Mouse (Mus musculus) forebrain, embryonic 10.5 days (tissue): ENCODE data around the gene Arsa. TPM values are rescaled to one million over a fixed set of nuclear protein-coding genes. Genes with fewer than 3 reads are reported as not detected.

Experiments used
- DNase-seq: peaks from one replicate; pipeline ENCODE4 v3.0.0-alpha.2; 2017; ENCODE audit warnings: low spot score; ENCODE audit errors: extremely low spot score
- H3K27ac ChIP-seq: fragments of 300-500 bp; sonication (generic); 2 replicates; pipeline ENCODE4 v1.5.1; 2016; ENCODE audit warnings: mild to moderate bottlenecking
- H3K27me3 ChIP-seq: fragments of 300-500 bp; sonication (generic); 2 replicates; pipeline ENCODE4 v1.6.1; 2016; ENCODE audit warnings: mild to moderate bottlenecking; ENCODE audit not compliant: poor library complexity, severe bottlenecking
- H3K36me3 ChIP-seq: fragments of 300-500 bp; sonication (generic); replicated peaks from 2 replicates; pipeline ENCODE4 v1.6.1; 2016; ENCODE audit warnings: mild to moderate bottlenecking, moderate library complexity
- H3K4me1 ChIP-seq: fragments of 300-500 bp; sonication (generic); 2 replicates; pipeline ENCODE4 v1.6.1; 2016
- H3K4me3 ChIP-seq: fragments of 300-500 bp; sonication (generic); 2 replicates; pipeline ENCODE4 v1.5.1; 2016; ENCODE audit warnings: mild to moderate bottlenecking, moderate library complexity
- H3K9me3 ChIP-seq: fragments of 300-500 bp; sonication (generic); 2 replicates; pipeline ENCODE4 v1.6.1; 2016; ENCODE audit warnings: mild to moderate bottlenecking, moderate library complexity
- whole genome bisulfite sequencing: fragments of 180-500 bp; shearing (Covaris S2); methylation state at CpG from one replicate; pipeline ENCODE4 v1.1.7; 2016; 5-methylcytosine and 5-hydroxymethylcytosine counted together
- polyA plus RNA-seq: library from polyadenylated mRNA; unstranded; fragments of >200 nt; fragmentation: Nextera tagmentation; extraction: Ambion mirVana; gene quantifications from 2 replicates; pipeline ENCODE4 v1.2.1, GENCODE M21; 2016

Gene Arsa
- polyA plus RNA-seq, 1 experiment from 2014 or later, result 11.4 TPM

GRCm38 (mm10) chr15:89463334-89464235, 13.6 kb downstream of the Arsa start:
- Histone ChIP-seq H3K9me3 (no peaks in the 10 kb centered on the region), H3K36me3 (peaks cover 42% of the 10 kb centered on the region), H3K4me1 (peaks cover 6% of the 10 kb centered on the region), H3K4me3 (no peak overlapping the region), H3K27ac (no peak overlapping the region), H3K27me3 (no peaks in the 10 kb centered on the region)
- DNase-seq, result no peak
- 67% methylated on average over 5 of the region's 5 CpGs for WGBS

GRCm38 (mm10) chr15:89462176-89462575, 15.0 kb downstream of the Arsa start:
- H3K27ac ChIP-seq, result no peak overlapping the region
- H3K27me3 ChIP-seq, result peaks cover 7% of the 10 kb centered on the region; the same call in 1 of the 2 replicates
- no peak overlapping the region for H3K4me3 ChIP-seq
- H3K36me3 ChIP-seq, result peaks cover 56% of the 10 kb centered on the region
- DNase-seq, result no peak
- 85% methylated on average over 7 of the region's 7 CpGs for WGBS
- H3K9me3 ChIP-seq, result no peaks in the 10 kb centered on the region
- peaks cover 6% of the 10 kb centered on the region for H3K4me1 ChIP-seq

GRCm38 (mm10) chr15:89461321-89461720, 15.9 kb downstream of the Arsa start:
- WGBS, result 86% methylated on average over 15 of the region's 15 CpGs
- H3K36me3 ChIP-seq, result peaks cover 65% of the 10 kb centered on the region
- DNase-seq, result no peak
- H3K27ac ChIP-seq, result no peak overlapping the region
- no peak overlapping the region for H3K4me3 ChIP-seq
- H3K27me3 ChIP-seq, result peaks cover 11% of the 10 kb centered on the region; the same call in 1 of the 2 replicates
- peaks cover 6% of the 10 kb centered on the region for H3K4me1 ChIP-seq
- H3K9me3 ChIP-seq, result no peaks in the 10 kb centered on the region

GRCm38 (mm10) chr15:89460298-89460697, 16.9 kb downstream of the Arsa start:
- DNase-seq, result no peak
- Histone ChIP-seq H3K4me3 (no peak overlapping the region), H3K9me3 (no peaks in the 10 kb centered on the region), H3K27me3 (peaks cover 18% of the 10 kb centered on the region), H3K27ac (no peak overlapping the region), H3K36me3 (peaks cover 67% of the 10 kb centered on the region), H3K4me1 (peaks cover 11% of the 10 kb centered on the region)
- 80% methylated on average over 10 of the region's 10 CpGs for WGBS

- WGBS, result 86% methylated on average over 7 of the region's 7 CpGs
These were observed 17.4 kb downstream of the Arsa start for GRCm38 (mm10) chr15:89459821-89460220.

GRCm38 (mm10) chr15:89458942-89459341, 18.3 kb downstream of the Arsa start:
- Histone ChIP-seq H3K36me3 (peaks cover 67% of the 10 kb centered on the region), H3K27ac (no peak overlapping the region)
- 95% methylated on average over 15 of the region's 15 CpGs for WGBS

More at GRCm38 (mm10) chr15:89459821-89460220, 17.4 kb downstream of the Arsa start:
- Histone ChIP-seq H3K27ac (no peak overlapping the region), H3K27me3 (peaks cover 23% of the 10 kb centered on the region), H3K4me3 (no peak overlapping the region), H3K36me3 (peaks cover 67% of the 10 kb centered on the region), H3K4me1 (peaks cover 11% of the 10 kb centered on the region), H3K9me3 (no peaks in the 10 kb centered on the region)
- no peak for DNase-seq

GRCm38 (mm10) chr15:89455642-89456041, 21.6 kb downstream of the Arsa start:
- Histone ChIP-seq H3K27me3 (peaks cover 56% of the 10 kb centered on the region), H3K36me3 (peaks cover 45% of the 10 kb centered on the region), H3K27ac (no peak overlapping the region), H3K9me3 (no peaks in the 10 kb centered on the region), H3K4me3 (peak overlapping the region; percentile 84; the same call in 1 of the 2 replicates), H3K4me1 (peaks cover 27% of the 10 kb centered on the region)
- WGBS, result 82% methylated on average over 6 of the region's 6 CpGs
- no peak for DNase-seq

More at GRCm38 (mm10) chr15:89458942-89459341, 18.3 kb downstream of the Arsa start:
- Histone ChIP-seq H3K4me3 (no peak overlapping the region), H3K9me3 (no peaks in the 10 kb centered on the region), H3K27me3 (peaks cover 31% of the 10 kb centered on the region), H3K4me1 (peaks cover 20% of the 10 kb centered on the region)
- no peak for DNase-seq

GRCm38 (mm10) chr15:89454857-89455256, 22.4 kb downstream of the Arsa start:
- Histone ChIP-seq H3K4me1 (peaks cover 27% of the 10 kb centered on the region), H3K36me3 (peaks cover 37% of the 10 kb centered on the region), H3K27me3 (peaks cover 56% of the 10 kb centered on the region), H3K9me3 (no peaks in the 10 kb centered on the region), H3K27ac (peak overlapping the region; percentile 89), H3K4me3 (peak overlapping the region; percentile 84)
- no peak for DNase-seq
- WGBS, result 15% methylated on average over 4 of the region's 6 CpGs

- under 1% methylated on average over 53 of the region's 53 CpGs for WGBS
These were observed 23.3 kb downstream of the Arsa start, which contains the start of gene Mapk8ip2 for GRCm38 (mm10) chr15:89453865-89454478. TSS of gene Mapk8ip2 (plus strand) at chr15:89453913.

GRCm38 (mm10) chr15:89452906-89453864, 24.0 kb downstream of the Arsa start:
- peak; percentile 55 for DNase-seq

More at GRCm38 (mm10) chr15:89453865-89454478, 23.3 kb downstream of the Arsa start, which contains the start of gene Mapk8ip2:
- Histone ChIP-seq H3K27ac (peak within 1 kb of the TSS; percentile 89), H3K27me3 (peaks cover 56% of the 10 kb centered on the region), H3K36me3 (peaks cover 28% of the 10 kb centered on the region), H3K4me3 (peak within 1 kb of the TSS; percentile 84), H3K4me1 (peaks cover 27% of the 10 kb centered on the region), H3K9me3 (no peaks in the 10 kb centered on the region)
- DNase-seq, result peak; percentile 55

GRCm38 (mm10) chr15:89442486-89443070, 34.6 kb downstream of the Arsa start:
- DNase-seq, result no peak
- H3K9me3 ChIP-seq, result no peaks in the 10 kb centered on the region
- no peak overlapping the region for H3K27ac ChIP-seq
- H3K4me1 ChIP-seq, result no peaks in the 10 kb centered on the region
- H3K36me3 ChIP-seq, result no peaks in the 10 kb centered on the region
- WGBS, result 47% methylated on average over 8 of the region's 8 CpGs
- H3K27me3 ChIP-seq, result no peaks in the 10 kb centered on the region
- H3K4me3 ChIP-seq, result no peak overlapping the region

More at GRCm38 (mm10) chr15:89452906-89453864, 24.0 kb downstream of the Arsa start:
- 4% methylated on average over 24 of the region's 24 CpGs for WGBS
- Histone ChIP-seq H3K4me1 (peaks cover 27% of the 10 kb centered on the region), H3K9me3 (no peaks in the 10 kb centered on the region), H3K27me3 (peaks cover 56% of the 10 kb centered on the region), H3K4me3 (peak overlapping the region; percentile 84), H3K36me3 (peaks cover 20% of the 10 kb centered on the region), H3K27ac (peak overlapping the region; percentile 89)
